Mouse (Mus musculus): ENCODE data around the gene Tsga10ip.
"Not testable (repeated sequence)": the region's sequence is repeated elsewhere in the genome, so short reads cannot be mapped to it uniquely, and the experiment has no call there.

Tsga10ip gene

DNA sequence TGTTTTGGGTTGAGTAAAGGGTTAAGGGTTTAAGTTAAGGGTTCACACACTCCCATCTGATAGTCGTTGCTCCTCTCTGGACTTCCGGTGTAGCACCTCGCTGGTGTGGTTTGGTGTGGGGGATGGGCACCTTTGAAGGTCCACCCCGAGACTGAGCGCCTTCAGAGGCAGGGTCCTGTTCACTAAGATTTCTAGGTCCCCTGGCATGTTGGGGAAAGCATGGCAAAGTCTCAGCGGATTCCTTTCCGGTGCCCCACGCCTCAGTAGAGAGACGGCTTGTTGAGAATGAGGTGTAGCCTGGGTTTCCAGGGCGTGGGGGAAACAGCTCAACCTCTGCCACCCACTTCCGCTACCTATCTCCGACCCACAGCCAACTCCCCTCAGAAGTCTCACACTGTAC, 12.7 kb downstream of the Tsga10ip start:
- DNase-seq (ENCODE audit: low spot score): peak; percentile 46

- peak; percentile 89 for DNase-seq (ENCODE audit: low spot score)
These were observed 13.6 kb downstream of the Tsga10ip start, which contains the start of gene Sart1 for GRCm38 (mm10) chr19:5388588-5389242. TSS of gene Sart1 (minus strand) at chr19:5388703.

DNA sequence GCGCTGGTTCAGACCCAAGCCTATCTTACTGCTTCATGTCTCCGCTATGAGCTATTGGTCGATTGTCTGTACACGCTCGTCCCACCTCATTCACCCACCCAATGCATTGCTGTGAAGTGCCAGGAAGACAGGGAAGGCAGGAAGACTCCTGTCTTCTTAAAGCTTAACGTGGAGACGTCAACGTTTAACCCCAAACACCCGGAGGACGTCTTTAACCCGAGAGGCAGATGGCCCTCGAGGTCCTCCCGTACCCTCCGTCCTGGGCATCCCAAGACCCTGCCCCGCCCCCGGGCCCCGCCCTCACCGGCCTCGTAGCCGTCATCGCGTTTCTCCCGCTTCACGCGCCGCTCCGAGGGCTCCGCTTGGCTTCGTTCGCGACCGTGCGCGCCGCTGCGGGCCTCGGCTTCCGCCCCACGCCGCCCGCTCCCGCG, 14.3 kb downstream of the Tsga10ip start:
- DNase-seq (ENCODE audit: low spot score): no peak

DNA sequence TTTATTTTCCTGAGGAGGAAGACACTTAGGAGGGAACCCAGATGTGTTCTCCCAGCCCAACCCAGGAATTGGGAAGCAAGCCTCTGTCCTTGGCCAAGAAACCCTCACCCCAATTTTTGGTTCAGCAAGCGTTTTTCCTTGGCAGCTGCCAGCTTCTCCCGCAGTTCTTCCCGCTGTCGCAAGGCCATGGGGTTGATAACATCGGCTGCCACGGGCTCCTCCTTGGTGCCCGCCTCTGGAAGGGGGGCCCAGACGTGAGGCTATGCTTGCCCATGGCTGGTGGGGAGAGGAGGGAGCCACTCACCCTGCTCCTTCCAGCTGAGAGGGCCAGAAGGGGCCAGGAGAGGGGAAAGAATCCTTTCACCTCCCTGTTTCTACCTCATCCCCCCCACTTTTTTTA, 17.6 kb downstream of the Tsga10ip start:
- no peak for DNase-seq (ENCODE audit: low spot score)

DNA sequence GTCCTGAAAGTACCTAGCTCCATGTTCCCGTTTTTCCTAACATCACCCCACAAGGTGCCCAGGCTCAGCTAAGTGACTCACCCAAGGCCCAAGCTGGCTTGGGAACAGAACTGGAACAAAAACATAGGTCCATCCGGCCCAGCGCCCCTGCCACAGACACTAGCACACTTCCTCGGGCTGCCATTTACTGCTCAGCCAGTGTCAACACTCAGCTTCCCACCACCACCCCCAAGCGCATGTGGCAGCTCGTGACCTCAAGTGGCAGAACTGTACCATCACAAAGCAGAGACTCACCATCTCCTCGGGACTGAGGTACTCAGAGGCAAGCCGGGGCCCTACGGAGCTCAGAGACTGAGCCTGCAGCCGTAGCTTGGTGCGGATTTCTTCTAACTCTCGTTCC, 19.0 kb downstream of the Tsga10ip start:
- no peak for DNase-seq (ENCODE audit: low spot score)

GRCm38 (mm10) chr19:5377446-5377845, 24.9 kb downstream of the Tsga10ip start:
- DNase-seq (ENCODE audit: low spot score): no peak

DNA sequence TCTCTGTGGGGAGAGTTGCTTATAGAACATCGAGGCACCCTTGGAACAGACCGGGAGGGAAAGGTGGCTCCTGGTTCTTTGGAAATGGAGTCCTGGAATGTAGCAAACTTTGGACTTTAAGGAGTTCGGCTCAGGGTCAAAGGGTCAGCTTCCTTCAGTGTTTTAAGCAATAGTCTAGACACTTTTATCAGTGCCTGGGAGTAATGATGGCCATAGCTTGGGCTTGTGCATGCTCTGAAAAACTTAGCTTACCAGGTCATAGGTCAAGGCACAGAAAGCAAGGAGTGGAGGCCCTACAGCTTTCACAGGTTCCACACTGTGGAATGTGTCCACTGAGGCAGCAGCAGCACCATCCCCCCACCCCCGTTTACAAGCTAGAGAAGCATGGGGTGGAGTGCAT, 27.6 kb downstream of the Tsga10ip start:
- no peak for DNase-seq (ENCODE audit: low spot score)

DNA sequence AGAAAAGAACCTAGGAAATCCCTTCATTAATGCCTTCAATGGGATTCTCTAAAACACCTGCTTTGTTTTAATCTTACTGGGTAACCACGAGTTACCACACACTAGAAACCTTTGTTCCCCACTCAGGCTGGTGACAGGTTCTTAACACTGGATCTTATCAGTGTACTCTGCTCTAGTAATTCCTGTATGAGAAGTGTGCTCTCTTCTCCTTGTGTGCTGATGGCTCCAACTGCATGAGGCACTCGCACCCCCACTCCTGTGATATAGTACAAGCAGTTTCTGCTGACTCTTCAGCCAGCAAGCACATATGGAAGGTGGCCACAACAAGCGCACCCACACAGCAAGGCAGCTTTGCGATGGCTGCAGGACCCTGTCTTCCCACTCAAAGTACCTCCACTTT, 28.1 kb downstream of the Tsga10ip start:
- DNase-seq (ENCODE audit: low spot score): no peak

GRCm38 (mm10) chr19:5372724-5373123, 29.6 kb downstream of the Tsga10ip start:
- DNase-seq (ENCODE audit: low spot score): no peak

- DNase-seq (ENCODE audit: low spot score): no peak
These were observed 31.4 kb downstream of the Tsga10ip start for GRCm38 (mm10) chr19:5370932-5371331.

DNA sequence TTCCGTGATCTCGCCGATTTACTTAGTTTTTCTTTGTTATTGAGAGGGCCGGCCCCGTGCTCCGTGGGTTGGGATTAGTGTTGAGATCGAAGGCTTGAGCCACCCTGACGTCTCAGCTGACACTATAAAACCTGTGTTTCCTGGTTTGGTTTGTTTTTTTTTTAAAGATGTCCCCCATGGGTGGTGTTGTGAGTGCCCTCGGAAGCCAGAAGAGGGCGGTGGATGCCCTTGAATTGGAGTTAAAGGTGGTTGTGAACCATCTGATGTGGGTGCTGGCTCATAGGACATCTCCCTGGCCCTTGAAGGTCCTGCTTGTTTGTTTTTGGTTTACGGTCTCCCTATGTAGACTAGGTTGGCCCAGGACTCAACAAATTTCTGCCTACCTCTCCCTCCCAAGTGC, 34.9 kb downstream of the Tsga10ip start:
- no peak for DNase-seq (ENCODE audit: low spot score)

- no peak for DNase-seq (ENCODE audit: low spot score)
These were observed 35.3 kb downstream of the Tsga10ip start, which contains the start of gene Banf1 for GRCm38 (mm10) chr19:5367053-5367359. TSS of gene Banf1 (minus strand) at chr19:5367168.

GRCm38 (mm10) chr19:5366175-5367052, 35.9 kb downstream of the Tsga10ip start, which contains the start of gene Eif1ad:
TSS of gene Eif1ad (plus strand) at chr19:5366741.
- DNase-seq (ENCODE audit: low spot score): peak; percentile 86

DNA sequence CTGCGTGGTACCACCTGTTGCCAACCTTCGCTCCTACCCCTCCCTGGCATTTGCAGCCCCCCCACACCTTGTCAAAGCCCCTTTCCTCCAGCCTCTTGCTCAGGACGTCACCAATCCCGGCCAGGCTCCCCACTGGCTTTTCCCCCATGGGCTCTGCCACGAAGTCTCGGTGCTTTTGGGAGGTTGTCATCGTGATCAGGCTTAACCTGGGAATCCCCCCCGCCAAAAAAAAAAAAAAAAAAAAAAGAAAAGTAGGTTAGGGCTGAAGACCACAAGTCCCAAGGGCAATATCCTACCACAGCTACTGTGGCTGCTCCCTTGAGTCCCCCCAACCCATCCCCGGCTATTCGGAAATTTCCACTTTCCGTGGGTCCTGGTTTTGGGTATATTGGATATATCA, 36.6 kb downstream of the Tsga10ip start:
- DNase-seq (ENCODE audit: low spot score): no peak

- no peak for DNase-seq (ENCODE audit: low spot score)
These were observed 38.2 kb downstream of the Tsga10ip start for GRCm38 (mm10) chr19:5364124-5364523.

DNA sequence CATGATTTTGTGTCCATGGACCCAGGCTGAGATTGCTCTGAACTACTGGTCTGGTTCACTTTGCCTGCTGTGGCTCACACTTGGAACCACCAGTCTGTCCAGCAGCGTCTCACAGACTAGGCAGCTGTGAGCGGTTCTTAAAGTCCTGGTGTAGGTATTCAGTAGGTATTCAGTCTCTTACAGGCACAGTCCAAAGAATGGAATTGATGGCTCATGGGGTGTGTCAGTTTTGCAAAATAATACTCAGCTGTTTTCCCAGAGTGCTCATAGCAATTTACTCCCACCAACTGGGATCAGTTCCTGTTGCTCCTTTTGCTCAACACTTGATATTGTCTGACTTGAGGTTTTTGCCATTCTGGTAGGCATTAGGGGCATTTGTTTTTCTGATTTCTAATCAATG, 40.1 kb downstream of the Tsga10ip start:
- DNase-seq (ENCODE audit: low spot score): no peak

DNA sequence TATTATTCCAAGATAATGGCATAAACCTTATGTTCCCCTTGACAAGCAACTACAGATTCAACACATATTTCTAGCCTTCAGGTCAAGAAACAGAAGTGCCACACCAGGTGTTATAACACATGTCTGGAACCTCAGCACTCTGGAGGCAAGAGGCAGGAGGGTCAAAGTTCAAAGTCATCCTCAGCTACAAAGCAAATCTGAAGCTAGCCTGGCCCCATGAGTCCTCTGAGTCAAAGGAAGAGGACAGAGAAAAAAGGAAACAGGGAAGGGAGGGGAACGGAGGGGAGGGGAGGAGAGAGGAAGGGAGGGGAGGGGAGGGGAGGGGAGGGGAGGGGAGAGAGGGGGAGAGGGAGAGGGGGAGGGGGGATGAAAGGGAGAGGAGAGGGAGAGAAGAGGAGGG, 46.2 kb downstream of the Tsga10ip start:
- DNase-seq (ENCODE audit: low spot score): no peak

- no peak for DNase-seq (ENCODE audit: low spot score)
These were observed 48.7 kb downstream of the Tsga10ip start for GRCm38 (mm10) chr19:5353609-5354008.

GRCm38 (mm10) chr19:5349502-5349873, 52.8 kb downstream of the Tsga10ip start, which contains the start of gene Cst6:
TSS of gene Cst6 (minus strand) at chr19:5349574.
- not testable (repeated sequence) for DNase-seq (ENCODE audit: low spot score)

- peak; percentile 7 for DNase-seq (ENCODE audit: low spot score)
These were observed 53.5 kb downstream of the Tsga10ip start for GRCm38 (mm10) chr19:5348526-5349501.

DNA sequence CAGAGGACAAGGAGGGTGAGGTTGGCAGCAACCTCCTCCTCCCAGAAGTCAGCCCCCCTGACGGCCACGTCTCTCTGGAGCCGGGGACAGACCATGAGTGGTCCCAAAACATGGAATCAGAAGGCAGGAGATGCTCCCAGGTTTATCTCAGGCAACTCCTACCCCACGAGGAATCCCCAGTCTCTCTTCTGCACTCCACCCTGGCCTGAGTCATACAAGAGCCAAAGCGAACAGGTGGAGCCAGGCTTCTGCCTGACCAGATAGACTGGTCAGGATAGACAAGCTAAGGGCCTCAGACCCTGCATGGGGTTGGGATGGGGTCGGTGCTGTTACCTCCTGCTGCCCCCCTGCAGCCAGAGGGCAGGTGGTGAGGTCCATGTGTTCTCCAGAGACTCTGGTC, 54.3 kb downstream of the Tsga10ip start:
- no peak for DNase-seq (ENCODE audit: low spot score)
